Mouse (Mus musculus) layer of hippocampus, postnatal 14 days (tissue): ENCODE results near the gene Satb1. TPM values are rescaled to one million over a fixed set of nuclear protein-coding genes. Genes with fewer than 3 reads are reported as not detected.

Source experiments
- DNase-seq, 2 experiments: peaks; one replicate each; pipeline ENCODE4 v3.0.0; 2021 to 2022; ENCODE audit warnings: low spot score in 2 of 2, mixed read lengths in 1 of 2
- total RNA-seq, 2 experiments: library from RNA; stranded (reverse); gene quantifications; 2 replicates each; pipeline ENCODE4 v1.2.3; 2021

Gene Satb1
- total RNA-seq, 2 experiments from 2014 or later: 67.4 to 69.6 TPM

GRCm38 (mm10) chr17:51780036-51780435 is 53.1 kb downstream of the Satb1 start:
- DNase-seq: no peak

GRCm38 (mm10) chr17:51778961-51779360 is 54.1 kb downstream of the Satb1 start:
- no peak for DNase-seq

GRCm38 (mm10) chr17:51777813-51778212 is 55.3 kb downstream of the Satb1 start:
- DNase-seq: peak in 1 of 2 experiments; percentile 47

- no peak for DNase-seq
These were observed 57.8 kb downstream of the Satb1 start for GRCm38 (mm10) chr17:51775070-51775881.

GRCm38 (mm10) chr17:51763600-51763999 is 69.5 kb downstream of the Satb1 start:
- no peak for DNase-seq

- no peak for DNase-seq
These were observed 70.6 kb downstream of the Satb1 start for GRCm38 (mm10) chr17:51762503-51762902.

- DNase-seq: peak; percentile 41 to 42
These were observed 72.0 kb downstream of the Satb1 start for GRCm38 (mm10) chr17:51760997-51761655.

GRCm38 (mm10) chr17:51760251-51760887 is 72.7 kb downstream of the Satb1 start:
- DNase-seq: no peak

- no peak for DNase-seq
These were observed 73.6 kb downstream of the Satb1 start for GRCm38 (mm10) chr17:51759509-51759908.

GRCm38 (mm10) chr17:51752142-51752541 is 80.9 kb downstream of the Satb1 start:
- DNase-seq: no peak

GRCm38 (mm10) chr17:51747204-51747603 is 85.9 kb downstream of the Satb1 start:
- DNase-seq: no peak

GRCm38 (mm10) chr17:51742502-51742901 is 90.6 kb downstream of the Satb1 start:
- DNase-seq: no peak

- DNase-seq: no peak
These were observed 92.0 kb downstream of the Satb1 start for GRCm38 (mm10) chr17:51741126-51741525.

GRCm38 (mm10) chr17:51740246-51740645 is 92.8 kb downstream of the Satb1 start:
- no peak for DNase-seq

GRCm38 (mm10) chr17:51724486-51724885 is 108.6 kb downstream of the Satb1 start:
- no peak for DNase-seq

- no peak for DNase-seq
These were observed 137.4 kb downstream of the Satb1 start for GRCm38 (mm10) chr17:51695711-51696110.

GRCm38 (mm10) chr17:51695271-51695670 is 137.8 kb downstream of the Satb1 start:
- DNase-seq: no peak

GRCm38 (mm10) chr17:51690526-51690925 is 142.6 kb downstream of the Satb1 start:
- no peak for DNase-seq

GRCm38 (mm10) chr17:51687226-51687625 is 145.9 kb downstream of the Satb1 start:
- no peak for DNase-seq
